Mouse (Mus musculus) olfactory bulb, adult 2 months (tissue): Measurements from ENCODE around the gene Chn2. TPM values are rescaled to one million over a fixed set of nuclear protein-coding genes. Genes with fewer than 3 reads are reported as not detected.

Experiments used
- H3K27ac ChIP-seq: fragments of 200-500 bp; 2 replicates; pipeline ENCODE4 v1.5.1; 2012; ENCODE audit warnings: low read depth, low read length; ENCODE audit not compliant: insufficient read depth
- H3K4me1 ChIP-seq: fragments of 200-500 bp; 2 replicates; pipeline ENCODE4 v1.6.1; 2012; ENCODE audit warnings: low read length; ENCODE audit not compliant: control insufficient read depth, insufficient read depth
- H3K4me3 ChIP-seq: fragments of 200-500 bp; 2 replicates; pipeline ENCODE4 v1.5.1; 2012; ENCODE audit warnings: mild to moderate bottlenecking, low read depth, low read length, moderate library complexity; ENCODE audit not compliant: insufficient read depth
- CTCF ChIP-seq: fragments of 200-500 bp; IDR thresholded peaks from 2 replicates; pipeline ENCODE4 v1.5.1; 2012; ENCODE audit warnings: low read depth, mild to moderate bottlenecking, low read length, moderate library complexity; ENCODE audit not compliant: insufficient read depth
- POLR2A ChIP-seq: fragments of 200-500 bp; IDR thresholded peaks from 2 replicates; pipeline ENCODE4 v1.6.1; 2012; ENCODE audit warnings: mild to moderate bottlenecking, low read depth, low read length, moderate library complexity; ENCODE audit not compliant: insufficient read depth
- WGBS: fragments of 180-500 bp; shearing (Covaris S2); methylation state at CpG from one replicate; pipeline ENCODE4 v1.1.7; 2018; 5-methylcytosine and 5-hydroxymethylcytosine counted together
- polyA plus RNA-seq: library from polyadenylated mRNA; stranded (reverse); fragments of >200 nt; gene quantifications from 2 replicates; pipeline ENCODE4 v1.2.4, GENCODE M21; 2012; ENCODE audit warnings: low replicate concordance; ENCODE audit not compliant: missing spikeins, insufficient read depth, insufficient read length

Gene Chn2
- polyA plus RNA-seq, 1 experiment: not detected

DNA sequence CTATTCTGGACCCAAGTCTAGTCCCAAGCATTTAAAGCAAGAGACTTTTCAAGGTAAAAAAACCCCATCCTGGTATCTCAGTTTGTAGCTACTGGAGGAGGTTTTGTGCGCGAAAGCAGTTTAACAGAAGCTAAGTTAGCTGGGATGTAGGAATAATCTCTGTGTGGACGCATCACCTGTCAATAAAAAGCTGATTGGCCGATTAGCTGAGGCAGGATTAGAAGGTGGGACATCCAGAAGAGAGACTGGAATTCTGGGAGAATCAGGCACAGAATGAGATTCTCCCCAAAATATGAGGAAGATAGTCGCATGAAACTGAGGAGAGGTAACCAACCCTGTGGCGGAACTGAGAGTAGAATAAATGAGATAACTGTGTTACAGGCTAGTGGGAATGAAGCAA, 59.0 kb downstream of the Chn2 start:
- H3K27ac ChIP-seq: no peak overlapping the region
- no peak for TF ChIP-seq CTCF
- no peak for TF ChIP-seq POLR2A
- H3K4me3 ChIP-seq: no peak overlapping the region
- 97% methylated on average over 6 of the region's 6 CpGs for WGBS
- peaks cover 15% of the 10 kb centered on the region for H3K4me1 ChIP-seq

DNA sequence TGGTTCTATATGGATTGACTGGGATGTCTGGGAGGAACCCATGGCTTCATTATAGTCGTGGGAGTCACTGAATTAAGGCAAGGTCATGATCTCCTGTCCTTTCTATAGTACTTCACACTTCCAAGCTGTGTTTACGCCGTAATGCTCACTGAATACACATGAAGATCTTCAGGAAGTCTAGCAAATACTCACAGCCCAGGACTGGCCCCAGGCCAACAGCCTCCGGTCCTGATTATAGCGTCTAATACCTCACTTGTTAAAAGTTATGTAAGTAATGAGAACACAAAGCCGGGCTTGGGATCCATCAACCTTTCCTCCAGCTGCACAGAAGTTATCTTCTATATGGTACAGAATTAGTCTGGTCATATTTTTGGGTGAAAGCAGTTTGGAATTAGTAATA, 60.3 kb downstream of the Chn2 start:
- Histone ChIP-seq H3K4me3 (no peak overlapping the region), H3K27ac (no peak overlapping the region), H3K4me1 (peaks cover 16% of the 10 kb centered on the region)
- 58% methylated on average over 6 of the region's 6 CpGs for WGBS
- TF ChIP-seq CTCF (no peak), POLR2A (no peak)

DNA sequence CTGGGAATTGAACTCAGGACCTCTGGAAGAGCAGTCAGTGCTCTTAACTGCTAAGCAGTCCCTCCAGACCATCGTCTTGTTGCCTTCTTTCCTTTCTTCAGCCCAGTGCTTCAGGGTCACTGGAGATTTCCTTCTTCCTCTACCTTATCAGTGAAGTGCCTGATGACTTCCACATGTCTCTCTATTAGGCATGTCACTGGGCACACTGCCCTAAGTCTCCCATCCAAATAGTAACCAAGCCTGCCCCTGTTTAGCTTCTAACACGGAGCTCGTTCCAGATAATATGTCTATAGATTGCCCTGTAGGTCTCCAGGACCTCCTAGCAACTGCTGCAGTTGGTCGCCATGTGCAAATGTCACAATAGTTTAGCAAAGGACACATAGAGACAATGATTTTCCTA, 62.9 kb downstream of the Chn2 start:
- Histone ChIP-seq H3K4me1 (peaks cover 9% of the 10 kb centered on the region), H3K4me3 (no peak overlapping the region), H3K27ac (no peak overlapping the region)
- WGBS: 91% methylated on average over 4 of the region's 4 CpGs
- TF ChIP-seq POLR2A: no peak
- no peak for TF ChIP-seq CTCF

DNA sequence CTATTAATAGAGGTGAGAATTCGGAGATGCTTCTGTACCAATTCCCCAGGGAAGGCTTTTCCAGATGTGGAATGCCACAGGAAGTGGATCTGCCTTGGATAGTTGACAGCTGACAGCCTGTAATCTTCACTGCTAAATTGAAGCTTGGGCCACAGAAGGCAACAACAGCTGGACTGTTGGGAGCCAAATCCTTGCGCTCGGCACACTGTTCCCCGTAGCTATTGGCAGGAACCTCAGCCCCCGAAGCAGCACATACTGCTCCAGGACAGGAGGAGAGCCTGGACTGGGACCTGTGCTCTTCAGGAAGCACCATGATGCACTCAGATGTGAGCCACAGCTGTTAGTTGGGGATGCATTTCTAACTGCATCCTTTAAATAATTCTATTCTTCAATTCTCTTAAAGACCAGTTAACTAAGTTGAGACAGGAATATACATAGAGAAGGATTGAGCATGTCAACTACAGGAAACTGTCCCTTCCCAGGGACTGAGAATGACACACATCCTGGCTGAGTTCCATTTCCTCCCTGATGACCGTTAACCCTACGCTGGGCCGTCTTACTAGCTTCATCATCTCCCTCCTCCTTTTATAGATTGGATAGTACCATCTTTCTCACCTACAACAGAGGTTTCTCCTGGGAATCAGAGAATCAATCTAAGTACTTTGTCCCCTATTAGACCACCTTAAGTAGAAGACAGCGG, 64.1 kb downstream of the Chn2 start:
- Histone ChIP-seq H3K4me1 (peaks cover 8% of the 10 kb centered on the region), H3K27ac (no peak overlapping the region), H3K4me3 (no peak overlapping the region)
- TF ChIP-seq POLR2A: no peak
- 81% methylated on average over 9 of the region's 9 CpGs for WGBS

DNA sequence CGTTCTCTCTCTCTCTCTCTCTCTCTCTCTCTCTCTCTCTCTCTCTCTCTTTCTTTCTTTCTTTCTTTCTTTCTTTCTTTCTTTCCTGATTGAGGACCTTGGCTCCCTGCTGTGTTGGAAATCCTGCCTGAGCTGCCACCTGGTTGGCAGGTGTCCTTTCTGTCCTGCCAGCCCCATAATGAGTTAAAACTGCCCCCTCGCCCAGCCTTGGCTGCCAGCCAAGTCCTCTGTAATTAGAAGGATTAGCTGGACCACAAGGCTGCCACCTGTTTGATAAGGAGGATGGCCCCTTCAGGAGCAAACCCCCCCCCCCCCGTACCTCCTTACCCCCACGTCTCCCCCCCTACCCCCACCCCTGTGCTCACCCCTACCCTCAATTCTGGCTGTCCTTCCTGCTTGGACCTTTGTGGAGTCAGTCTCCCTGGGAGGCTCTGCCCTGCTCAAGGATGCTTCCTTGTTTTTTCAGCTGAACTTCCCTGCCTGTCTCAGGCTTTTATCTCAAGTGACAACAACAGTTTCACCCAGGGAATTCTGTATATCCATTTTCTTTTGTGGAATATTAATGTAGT, 72.1 kb downstream of the Chn2 start:
- no peak for TF ChIP-seq CTCF
- no peak for TF ChIP-seq POLR2A
- Histone ChIP-seq H3K4me1 (peaks cover 11% of the 10 kb centered on the region), H3K4me3 (no peak overlapping the region), H3K27ac (no peak overlapping the region)
- whole genome bisulfite sequencing: 27% methylated on average over 4 of the region's 4 CpGs

DNA sequence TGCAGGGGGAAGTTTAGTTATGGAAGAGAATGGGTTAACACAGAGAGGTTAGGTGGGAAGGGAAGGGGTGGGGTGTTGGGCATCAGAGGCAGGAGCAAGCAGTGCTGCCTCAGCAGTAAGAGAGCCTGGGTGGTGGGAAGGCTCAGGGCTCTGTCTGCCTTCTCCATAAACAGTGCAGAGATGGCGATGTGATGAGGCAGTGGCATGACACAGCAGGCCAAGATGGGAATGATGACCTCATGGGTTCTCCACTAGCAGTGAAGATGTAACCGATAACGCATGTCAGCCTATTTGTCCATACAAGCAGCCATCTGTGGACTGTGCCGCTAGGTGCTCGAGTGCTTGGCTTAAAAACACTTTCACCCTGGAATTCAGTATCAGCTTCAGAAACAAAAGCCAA, 74.0 kb downstream of the Chn2 start:
- 88% methylated on average over 5 of the region's 5 CpGs for WGBS
- TF ChIP-seq CTCF: no peak
- TF ChIP-seq POLR2A: no peak
- Histone ChIP-seq H3K4me1 (peaks cover 11% of the 10 kb centered on the region), H3K27ac (no peak overlapping the region), H3K4me3 (no peak overlapping the region)

DNA sequence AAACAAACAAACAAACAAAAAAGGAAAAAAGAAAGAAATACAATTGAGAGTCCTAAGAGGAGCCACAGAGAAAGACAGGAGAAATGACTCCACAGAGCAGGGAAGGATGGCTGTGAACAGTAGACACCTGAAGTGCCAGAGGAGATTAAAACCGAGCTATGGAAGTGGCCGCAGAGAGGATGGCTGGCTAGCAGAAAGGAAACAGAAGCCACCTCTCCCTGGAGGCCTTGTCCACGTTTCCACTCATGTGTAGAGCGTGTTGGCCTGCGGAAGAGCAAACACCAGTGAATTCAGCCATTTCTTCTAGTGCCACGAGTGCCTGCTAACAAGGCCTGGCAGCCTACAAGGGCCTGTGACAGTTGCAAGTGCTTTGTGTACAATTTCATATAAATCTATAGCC, 75.1 kb downstream of the Chn2 start:
- no peak overlapping the region for H3K27ac ChIP-seq
- H3K4me1 ChIP-seq: peaks cover 11% of the 10 kb centered on the region
- WGBS: 96% methylated on average over 6 of the region's 6 CpGs
- TF ChIP-seq CTCF (no peak), POLR2A (no peak)
- no peak overlapping the region for H3K4me3 ChIP-seq

DNA sequence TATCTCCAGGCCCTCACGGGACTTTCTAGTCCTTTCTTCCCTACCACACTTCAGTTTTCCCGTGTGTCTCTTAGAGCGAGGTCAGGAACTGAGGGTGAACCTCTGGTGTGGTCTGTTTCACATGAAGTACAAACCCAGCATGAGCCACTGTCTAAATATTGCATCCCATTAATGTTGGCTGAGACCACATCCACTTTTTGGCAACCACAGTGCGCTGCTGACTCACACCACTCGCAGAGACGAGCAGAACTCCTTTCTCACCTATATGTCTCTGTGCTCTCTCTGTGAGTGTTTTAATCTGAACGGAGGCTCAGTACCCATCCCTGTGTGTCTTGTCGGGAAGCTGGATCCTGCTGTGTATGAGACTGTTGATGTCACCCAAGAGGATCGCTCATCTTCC, 76.9 kb downstream of the Chn2 start:
- 84% methylated on average over 9 of the region's 9 CpGs for WGBS
- no peak overlapping the region for H3K4me3 ChIP-seq
- TF ChIP-seq POLR2A (no peak), CTCF (no peak)
- H3K4me1 ChIP-seq: peaks cover 7% of the 10 kb centered on the region; the same call in 1 of the 2 replicates
- H3K27ac ChIP-seq: no peak overlapping the region

DNA sequence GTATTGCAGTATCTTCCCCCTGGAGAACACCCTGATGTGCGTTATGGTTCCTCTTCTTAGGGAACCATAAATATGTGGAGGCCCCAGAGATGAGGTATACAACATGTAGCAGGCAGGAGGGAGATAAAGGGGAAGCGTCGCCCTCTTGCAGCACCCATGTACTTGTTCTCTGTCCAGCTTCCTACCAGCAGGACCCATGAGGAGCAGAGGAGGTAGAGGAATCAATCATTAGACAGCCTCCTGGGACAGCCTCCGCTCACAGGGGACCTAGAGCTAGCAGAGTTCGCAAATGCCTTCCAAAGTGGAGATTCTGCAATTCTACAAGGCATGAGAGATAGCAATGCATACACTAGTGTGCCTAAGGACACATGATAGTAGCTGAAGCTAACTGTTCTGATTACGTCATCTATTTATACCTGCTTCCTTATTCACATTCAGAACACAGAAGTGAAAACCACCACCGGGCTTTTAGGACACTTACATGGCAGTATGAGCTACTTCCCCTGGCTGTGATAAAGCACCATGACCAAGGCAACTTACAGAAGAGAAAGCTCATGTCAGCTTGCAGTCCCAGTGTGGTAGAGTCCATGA, 77.7 kb downstream of the Chn2 start:
- no peak overlapping the region for H3K27ac ChIP-seq
- no peak overlapping the region for H3K4me3 ChIP-seq
- 95% methylated on average over 7 of the region's 7 CpGs for WGBS
- peaks cover 7% of the 10 kb centered on the region; the same call in 1 of the 2 replicates for H3K4me1 ChIP-seq
- TF ChIP-seq POLR2A: no peak
- no peak for TF ChIP-seq CTCF

DNA sequence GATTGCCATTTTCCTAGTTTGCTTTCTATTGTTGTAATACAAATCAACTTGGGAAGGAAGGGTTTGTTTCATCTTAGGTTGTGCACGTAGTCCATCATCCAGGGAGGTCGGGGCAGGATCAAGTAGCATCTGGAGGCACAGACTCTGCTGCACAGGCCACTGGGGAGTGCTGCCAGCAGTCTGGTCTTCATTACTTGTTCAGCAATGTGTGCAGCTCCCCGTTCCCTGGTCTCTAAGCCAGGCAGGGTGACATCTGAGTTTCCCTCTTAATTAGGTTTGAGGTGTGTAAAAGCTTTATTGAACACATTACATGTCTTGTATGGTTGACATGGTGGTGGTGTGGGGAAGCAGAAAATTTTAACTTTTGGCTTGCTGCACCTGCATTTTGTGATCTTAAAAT, 79.0 kb downstream of the Chn2 start:
- peaks cover 4% of the 10 kb centered on the region; the same call in 1 of the 2 replicates for H3K4me1 ChIP-seq
- TF ChIP-seq CTCF (no peak), POLR2A (no peak)
- no peak overlapping the region for H3K27ac ChIP-seq
- no peak overlapping the region for H3K4me3 ChIP-seq
- WGBS: 91% methylated on average over 3 of the region's 3 CpGs
